Mouse (Mus musculus) naive thymus-derived CD4-positive, alpha-beta T cell, adult 2 months (primary cell): ENCODE results near the gene Lrguk.

Source experiments
- DNase-seq: peaks from one replicate; pipeline ENCODE4 v3.0.0-alpha.2; 2011; ENCODE audit warnings: low read depth

The Lrguk gene

DNA sequence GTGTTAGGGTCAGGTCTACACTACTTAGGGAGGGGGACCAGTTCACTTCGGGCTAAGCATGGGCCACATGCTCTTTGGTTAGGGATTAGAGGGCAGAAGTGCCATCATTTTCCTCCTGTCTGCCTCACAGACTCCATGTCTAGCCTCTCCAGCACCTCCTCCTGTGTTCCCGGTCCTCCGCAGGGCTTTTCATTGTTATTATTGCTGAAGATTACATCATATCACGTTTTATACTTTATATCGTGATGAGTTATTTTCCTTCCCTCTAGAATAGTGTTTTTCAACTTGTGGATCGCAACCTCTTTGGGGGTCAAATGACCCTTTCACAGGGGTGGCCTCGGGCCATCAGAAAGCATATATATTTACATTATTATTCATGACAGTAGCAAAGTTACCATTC is 37.5 kb downstream of the Lrguk start:
- DNase-seq = no peak

DNA sequence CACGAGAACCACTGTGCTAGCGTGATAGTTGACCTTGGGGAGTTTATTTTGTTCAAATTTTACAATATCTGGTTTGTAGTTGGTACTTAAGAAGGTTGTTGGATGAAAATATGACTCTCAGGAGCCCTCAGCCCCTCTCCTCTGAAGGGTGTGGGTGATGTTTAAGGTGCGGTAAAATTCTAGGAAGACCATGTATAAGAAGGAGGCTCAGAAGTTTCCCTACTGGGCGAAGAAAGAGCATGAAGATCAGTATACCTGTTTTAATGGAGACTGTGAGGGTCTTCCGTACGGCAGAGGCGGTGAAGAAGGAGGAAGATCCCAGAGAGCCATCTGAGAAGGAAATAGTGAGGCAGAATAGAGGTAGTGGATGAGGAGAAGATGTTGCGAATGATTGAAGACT is 38.0 kb downstream of the Lrguk start:
- no peak for DNase-seq

DNA sequence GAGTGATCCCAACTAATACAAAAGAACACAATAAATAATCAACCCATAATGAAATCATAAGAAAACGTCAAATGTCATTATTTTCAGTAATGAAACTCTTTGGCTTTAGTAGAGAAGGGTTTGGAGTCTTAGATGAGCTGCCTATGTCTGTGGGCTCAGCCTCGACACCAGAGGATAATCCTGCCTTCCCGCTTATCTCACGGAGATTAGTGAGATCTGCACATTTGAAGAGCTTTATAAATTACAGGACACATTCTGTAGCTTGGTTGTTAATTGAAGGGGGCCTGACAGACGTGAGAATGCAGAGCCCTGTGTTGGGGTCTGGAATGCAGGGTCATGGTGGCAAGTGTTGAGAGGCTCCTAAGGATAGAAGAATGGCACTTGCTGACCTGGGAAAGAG is 42.7 kb downstream of the Lrguk start:
- DNase-seq = no peak

DNA sequence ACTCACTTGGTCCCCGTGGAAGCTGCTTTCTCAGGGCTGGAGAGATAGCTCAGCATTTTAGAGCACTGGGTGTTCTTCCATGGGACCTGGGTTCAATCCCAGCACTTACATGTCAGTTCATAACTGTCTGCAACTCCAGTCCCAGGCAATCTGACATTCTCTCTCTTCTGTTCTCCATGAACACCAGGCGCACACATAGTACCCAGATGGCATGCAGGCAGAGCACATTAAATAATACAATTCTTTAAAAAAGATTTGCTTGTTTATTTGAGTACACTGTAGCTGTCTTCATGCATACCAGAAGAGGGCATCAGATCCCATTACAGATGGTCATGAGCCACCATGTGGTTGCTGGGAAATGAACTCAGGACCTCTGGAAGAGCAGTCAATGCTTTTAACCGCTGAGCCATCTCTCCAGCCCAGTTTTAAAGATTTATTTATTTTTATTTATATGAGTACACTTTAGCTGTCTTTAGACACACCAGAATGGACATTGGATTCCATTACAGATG is 44.7 kb downstream of the Lrguk start:
- no peak for DNase-seq

DNA sequence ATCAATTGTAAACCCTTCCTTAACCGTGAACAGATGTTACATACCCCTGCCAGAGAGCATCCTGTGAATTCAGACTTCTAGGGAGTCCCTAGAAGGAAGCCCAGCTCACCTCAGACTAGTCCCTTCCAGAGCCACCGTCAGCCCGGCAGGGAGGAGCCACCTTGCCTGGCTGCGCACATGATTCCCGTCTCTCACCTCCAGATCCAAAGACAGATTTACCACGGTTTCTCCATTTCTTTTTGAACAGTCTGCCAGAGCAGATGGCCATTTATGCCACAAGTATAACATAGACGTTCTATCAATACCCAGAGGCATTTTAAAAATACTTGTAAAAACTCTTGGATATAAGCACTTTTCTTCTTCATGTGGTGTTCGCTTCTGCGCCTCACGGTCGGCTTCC is 46.3 kb downstream of the Lrguk start:
- no peak for DNase-seq

DNA sequence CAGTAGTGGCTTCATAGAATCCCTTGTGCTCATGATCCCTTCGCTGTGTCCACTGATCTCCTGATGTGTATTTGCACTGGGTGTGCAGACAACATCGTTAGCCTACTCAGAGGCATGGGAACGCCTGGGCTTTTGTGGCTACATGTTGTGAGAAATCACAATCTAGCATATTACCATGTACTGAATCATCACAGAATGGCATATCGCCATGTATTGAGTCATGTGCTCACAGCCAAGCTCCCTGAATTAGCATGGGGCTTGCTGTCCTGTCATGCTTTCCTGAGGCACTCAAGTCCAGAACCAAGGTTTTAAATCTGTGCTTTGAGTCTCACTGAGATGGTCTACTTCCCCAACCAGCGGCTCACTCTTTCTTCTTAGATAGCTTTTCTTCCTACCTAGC is 54.2 kb downstream of the Lrguk start:
- DNase-seq = no peak

DNA sequence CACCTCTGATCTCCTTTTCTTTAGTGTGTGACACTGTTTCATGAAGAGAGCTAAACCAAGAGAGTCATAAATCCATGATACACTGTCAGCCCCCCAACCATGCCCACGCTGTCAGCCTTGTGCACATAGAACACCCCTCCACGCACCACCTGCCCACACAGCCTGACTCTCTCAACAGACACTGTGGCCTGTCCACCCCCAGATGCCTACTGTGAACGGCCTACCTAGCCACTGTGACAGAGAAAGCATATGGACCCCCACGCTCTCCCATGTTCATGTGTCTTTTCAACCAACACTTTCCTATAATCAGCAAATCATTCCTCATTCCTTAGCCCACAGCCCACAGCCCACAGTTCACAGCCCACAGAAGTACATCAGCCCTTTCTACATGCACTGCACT is 58.5 kb downstream of the Lrguk start:
- DNase-seq = no peak

DNA sequence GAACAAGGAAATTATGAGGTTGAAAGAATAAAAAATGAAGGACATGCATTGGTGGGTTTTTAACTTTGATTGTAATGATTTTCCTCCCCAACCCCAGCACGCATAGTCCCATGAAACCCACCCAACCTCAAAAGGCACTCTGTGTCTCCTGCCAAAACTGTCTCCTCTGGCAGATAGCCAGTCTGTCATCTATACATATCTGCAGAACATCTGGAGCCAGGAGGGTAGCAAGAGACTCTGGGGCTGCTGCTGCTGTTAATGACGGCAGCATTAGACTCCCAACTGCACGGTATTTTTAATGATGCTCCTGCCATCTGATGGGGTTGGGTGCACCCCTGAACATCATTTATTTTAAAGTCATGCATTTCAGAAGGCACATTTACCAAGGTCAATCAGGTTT is 59.7 kb downstream of the Lrguk start:
- DNase-seq = no peak

DNA sequence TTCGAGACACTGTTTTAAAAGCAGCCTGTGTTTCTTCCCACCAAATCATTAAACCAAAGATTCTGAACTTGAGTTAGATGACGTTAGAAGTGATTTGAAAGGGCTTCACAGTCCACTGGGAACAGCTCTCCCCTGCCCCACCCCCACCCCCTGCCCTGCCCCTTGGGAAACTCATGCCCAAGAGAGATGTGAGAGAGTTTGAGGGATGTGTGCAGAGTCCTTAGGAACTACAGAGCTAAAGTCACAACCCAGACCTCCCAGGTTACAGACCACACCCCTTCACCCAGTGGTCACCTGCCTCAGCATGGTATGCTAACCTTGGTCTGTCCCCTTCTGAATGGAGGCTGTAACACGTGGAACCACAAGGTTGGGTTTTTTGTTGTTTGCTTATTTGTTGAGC is 62.3 kb downstream of the Lrguk start:
- no peak for DNase-seq

DNA sequence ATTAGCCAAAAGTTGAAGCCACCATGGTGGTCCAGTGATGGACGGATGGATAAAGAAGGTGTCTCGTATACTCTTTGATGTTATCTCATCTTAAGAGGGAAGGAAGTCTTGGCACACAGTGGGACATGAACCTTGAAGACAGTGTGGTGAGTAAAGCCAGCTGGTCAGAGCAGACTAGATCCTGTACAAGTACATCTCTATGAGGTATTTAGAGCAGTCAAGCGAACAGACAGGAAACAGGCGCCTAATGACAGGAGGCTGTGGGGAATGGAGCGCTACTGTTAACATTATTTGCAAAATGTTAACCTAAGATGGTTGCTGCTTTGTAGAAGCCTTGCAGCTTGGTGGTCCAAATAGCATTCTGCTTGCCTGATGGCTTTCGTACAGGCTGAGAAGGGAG is 67.0 kb downstream of the Lrguk start:
- DNase-seq = no peak

DNA sequence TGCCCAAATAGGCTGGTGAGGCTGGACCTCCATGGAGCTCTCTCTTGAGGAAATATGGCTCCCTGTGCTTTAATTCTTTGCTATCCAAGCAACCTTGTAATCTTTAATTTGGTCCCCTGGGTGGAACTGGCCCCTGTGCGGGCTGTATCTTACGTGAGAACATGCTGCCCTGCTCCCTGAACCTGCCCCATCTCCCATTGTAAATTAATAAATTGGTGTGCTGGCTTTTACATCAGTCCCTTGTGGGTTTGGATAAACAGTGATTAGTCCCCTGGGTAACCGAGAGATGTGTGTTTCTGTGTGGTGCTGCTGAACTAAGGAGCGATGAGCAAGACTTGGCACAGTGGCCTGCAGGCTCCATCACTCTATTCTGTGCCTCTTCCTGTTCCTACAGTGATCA is 67.7 kb downstream of the Lrguk start:
- no peak for DNase-seq

DNA sequence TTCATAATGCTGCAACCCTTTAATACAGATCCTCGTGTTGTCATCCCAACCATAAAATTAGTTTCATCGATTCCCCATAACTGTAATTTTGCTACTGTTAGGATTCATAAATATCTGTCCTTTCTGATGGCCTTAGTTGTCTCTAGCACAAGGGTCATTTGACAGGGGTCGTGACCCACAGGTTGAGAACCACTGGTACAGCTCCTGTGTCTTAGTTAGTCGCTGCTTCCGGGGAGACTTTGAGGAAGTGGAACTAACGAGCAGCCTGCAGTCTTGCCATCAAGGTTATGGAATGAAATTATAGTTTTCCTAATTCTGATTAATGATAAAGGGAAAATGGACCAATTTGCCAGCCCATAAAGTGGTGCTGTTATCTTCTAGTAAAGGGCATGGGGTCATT is 70.5 kb downstream of the Lrguk start:
- no peak for DNase-seq

DNA sequence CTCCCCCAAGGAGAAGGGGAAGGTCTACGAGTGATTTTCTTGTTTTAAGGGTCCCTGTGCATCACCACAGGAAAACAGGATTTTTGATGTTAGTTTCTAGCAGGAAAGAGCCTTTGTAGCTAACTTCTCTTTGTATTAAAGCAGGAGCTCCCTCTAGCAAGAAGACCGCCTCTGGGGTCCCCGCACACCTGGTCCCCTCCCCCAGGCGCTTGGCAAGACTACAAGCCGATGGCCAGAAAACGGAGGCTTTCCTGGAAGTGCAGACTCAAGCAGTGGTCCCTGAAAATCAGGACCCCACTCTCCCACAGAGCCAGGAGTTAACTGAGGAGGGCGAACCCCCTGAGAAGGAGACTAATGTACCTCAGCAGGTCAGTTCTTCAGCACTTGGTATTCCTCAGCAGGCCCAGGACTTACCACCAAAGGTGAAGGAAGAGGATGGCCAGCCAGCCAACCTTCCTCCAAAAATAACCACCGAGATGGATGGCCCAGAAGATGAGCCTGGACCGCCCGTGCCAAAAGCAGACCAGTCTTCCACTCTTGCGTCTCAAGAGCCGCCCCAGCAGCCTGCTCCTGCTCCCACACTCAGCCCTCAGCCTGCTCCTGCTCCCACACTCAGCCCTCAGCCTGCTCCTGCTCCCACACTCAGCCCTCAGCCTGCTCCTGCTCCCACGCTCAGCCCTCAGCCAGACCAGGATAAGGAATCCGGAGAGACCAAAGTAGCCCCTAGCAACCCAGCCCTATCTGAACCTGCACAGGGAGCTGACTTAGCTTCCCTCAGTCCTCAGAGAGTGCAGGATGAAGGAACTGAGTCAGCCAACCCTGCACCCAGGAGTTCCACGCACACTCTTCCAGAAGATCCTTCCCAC is 72.5 kb downstream of the Lrguk start:
- DNase-seq = no peak

DNA sequence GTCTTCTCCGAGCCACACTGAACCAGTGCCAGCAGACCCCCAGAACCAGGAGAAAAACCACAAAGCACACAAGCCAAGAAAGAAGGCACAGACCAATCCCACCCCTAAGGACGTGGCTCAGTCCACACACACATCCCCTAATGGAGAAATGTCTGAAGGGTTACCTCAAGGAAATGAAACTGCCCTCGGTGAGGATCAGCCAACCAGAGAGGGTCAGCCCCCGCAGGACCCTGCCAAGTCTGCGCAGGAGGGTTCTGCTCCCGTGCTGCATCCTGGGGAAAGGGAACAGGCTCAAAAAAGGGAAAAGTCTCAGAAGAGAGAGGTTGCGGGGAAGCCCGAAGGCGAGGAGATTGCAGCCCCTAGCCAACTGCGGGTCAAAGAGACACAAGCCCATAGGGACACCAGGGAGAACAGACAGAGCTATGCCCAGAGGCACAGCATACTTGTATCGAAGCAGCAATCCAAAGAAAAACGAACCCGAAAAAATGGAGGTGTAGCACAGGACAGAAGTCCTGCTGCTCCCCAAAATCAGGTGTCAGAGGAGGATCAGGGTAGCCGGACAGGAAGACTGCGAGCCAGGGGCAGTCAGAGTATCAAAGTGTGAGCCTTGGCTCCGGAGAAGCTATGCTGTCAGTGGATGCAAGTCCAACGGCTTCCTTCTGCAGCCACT is 74.1 kb downstream of the Lrguk start:
- no peak for DNase-seq

DNA sequence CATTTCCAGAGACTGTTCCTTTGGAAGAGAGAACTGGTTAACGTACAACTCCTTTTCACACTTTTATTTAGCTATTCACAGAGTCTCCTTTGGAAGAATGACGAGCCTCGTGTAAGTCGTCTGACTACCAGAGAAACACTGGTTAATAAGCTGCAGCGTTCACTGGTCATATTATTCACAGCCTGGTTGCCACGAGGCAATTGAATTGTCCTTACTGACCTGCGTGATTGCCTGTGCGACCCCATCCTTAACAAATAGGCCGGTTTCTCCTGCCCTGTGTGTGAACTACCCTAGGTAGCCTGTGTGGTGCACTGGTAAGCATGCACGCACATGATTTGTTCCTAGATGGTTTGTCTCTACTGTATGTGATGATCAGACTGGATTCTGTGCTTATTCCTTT is 81.3 kb downstream of the Lrguk start:
- no peak for DNase-seq

DNA sequence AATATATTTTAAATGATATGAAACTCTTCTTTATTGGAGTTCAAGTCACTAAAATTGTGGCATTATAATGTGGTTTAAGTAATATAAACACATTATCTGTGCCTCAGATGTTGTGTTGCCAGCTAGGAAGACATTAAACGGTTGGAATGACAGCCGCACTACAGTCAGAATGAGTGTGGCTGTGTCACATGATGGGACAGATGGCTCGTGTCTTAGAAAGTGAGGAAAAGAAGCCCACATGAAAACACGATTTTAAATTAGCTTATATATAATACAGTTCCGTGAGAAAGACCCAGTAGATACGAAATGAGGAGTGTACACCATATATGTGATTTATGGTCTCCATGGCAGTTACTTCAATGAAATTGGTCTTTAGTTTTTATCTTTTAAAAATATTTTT is 82.2 kb downstream of the Lrguk start:
- no peak for DNase-seq

DNA sequence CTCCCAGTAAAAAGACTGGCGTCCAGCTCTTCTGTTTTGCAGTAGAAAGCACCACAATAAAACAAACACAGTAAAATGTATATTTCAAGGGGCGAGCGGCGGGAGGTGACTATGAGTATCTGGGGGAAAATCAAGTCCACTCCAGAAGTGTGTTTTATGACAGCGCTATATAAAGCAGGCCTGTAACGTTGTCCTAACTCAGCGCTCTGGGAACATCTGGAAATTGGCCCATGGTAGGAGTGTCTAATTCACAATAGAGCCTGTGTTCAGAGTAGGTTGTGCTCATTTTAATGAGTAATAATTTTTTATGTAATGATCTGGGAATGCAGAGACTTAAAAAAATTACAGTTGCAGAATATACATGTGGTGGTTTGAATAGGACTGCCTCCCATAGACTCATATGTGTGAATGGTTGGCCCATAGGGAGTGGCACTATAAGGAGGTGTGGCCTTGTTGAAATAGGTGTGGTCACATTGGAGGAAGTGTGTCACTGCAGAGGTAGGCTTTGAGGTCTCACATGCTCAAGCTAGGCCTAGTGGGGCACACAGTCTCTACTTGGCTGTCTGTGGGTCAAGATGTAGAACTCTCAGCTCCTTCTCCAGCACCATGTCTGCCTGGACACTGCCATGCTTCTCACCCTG is 87.7 kb downstream of the Lrguk start:
- DNase-seq = no peak

DNA sequence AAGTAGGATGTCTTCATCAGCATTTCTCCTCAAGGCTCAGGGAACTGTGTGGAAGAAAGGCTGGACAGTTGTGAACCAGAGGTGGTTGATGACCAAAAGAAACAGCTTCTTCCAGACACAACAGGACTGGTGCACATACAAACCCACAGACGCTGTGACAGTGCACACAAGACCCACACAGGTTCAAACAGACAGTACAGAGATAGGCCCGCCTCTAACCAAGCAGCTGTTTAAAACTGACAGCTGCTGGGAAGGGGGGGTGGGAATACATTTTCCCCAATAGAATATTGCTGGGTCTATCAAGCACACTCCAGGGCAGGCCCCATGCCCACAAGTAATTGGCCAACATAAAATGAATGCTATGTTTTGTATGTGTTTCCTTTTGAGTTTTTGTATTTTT is 95.2 kb downstream of the Lrguk start:
- DNase-seq = no peak

DNA sequence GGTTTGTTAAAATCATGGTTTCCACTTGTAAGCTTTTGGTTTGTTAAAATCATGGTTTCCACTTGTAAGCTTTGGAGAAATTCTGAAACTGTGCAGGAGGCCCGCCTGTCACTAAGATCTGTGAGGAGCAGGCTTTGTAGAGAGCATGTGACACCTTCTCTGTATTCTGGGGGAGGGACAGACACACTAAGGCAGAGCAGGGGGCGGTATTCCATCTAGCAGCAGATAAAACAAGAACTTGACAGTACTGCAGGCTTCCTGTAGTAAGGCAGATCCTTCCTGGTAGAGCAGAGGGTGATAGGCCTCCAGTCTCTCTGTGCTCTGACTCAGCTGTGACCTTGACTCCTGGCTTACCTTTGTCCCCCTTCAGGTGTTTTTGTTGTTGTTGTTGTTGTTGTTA is 100.0 kb downstream of the Lrguk start:
- peak; percentile 6 for DNase-seq

DNA sequence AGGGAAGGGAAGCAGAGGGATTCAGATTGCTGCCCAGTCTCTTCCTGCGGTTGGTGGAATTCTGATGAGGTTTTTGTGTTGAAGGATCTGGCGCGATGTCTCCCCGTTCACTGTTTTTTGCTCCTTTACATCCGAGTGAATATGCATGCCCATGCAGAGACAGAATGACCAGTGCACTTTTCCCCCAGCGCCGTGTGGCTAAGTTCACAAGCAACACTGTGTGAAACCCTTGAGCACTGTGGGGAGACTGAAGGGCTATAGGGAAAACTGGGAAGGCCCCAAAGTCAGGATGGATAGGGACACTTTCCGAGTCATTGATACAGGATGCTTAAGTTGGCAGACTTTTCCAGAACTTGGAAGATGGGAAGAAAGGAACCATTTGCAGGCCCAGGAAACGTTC is 103.1 kb downstream of the Lrguk start:
- no peak for DNase-seq

DNA sequence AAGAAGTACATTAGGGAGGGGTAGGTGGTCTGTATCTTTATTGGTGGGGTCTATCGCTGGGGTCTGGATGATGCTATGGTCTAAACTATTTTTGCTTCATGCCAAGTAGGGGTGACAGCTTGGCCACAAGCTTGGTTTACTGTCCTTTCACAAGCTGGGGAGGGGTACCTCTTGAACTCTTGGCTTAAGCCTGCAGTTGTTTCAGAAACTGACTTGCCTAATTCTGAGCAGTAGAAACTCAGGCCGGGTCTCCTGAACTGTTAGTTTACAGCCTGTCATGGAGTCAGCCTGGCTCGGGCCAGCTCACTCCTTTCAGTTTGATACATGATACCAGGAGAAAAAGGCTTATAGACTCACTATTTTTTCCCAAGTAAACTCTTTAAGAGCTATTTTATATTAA is 109.1 kb downstream of the Lrguk start:
- DNase-seq = no peak

DNA sequence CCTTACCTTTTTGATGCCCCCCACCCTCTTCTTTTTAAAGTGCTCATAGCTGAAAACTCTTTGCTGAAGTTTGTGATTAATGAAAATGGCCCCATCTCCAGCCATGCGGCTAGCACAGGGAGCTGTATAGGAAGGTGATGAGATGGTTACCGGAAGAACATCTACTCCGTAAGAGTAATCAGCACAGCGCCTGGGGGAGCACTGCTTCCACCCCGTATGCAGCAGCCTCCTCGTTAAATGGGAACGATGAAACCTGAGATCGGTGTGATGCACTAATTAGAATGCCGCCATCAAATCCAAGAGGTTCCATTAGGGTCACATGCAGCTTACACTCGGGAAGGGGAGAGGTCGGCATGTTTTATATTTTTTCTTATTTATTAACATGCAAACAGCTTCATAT is 113.7 kb downstream of the Lrguk start:
- DNase-seq = no peak

DNA sequence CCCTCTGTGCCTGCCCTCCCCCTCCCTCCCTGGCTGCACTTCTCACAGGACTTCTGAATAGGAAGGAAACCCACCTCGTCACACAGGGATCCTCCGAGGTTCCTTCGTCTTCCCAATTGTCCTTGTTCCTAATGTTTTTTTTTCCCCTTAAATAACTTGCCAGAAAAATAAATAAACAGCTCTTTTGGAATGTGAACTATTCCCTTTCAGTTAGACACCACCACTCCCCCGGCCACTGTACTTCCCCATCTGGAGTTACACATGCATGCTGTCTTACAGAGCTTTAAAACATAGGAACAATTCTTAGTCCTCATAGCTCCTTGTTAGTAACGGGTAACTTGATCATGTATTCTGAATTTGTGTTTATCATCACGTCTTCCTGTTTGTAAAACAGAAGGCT is 116.8 kb downstream of the Lrguk start:
- no peak for DNase-seq
